Mouse (Mus musculus): ENCODE measurements around the gene Frat2.
A peak's percentile ranks its signal among the peaks of the same experiment; 100 is the strongest.
"Not testable (repeated sequence)": the region's sequence is repeated elsewhere in the genome, so short reads cannot be mapped to it uniquely, and the experiment has no call there.

The Frat2 gene

DNA sequence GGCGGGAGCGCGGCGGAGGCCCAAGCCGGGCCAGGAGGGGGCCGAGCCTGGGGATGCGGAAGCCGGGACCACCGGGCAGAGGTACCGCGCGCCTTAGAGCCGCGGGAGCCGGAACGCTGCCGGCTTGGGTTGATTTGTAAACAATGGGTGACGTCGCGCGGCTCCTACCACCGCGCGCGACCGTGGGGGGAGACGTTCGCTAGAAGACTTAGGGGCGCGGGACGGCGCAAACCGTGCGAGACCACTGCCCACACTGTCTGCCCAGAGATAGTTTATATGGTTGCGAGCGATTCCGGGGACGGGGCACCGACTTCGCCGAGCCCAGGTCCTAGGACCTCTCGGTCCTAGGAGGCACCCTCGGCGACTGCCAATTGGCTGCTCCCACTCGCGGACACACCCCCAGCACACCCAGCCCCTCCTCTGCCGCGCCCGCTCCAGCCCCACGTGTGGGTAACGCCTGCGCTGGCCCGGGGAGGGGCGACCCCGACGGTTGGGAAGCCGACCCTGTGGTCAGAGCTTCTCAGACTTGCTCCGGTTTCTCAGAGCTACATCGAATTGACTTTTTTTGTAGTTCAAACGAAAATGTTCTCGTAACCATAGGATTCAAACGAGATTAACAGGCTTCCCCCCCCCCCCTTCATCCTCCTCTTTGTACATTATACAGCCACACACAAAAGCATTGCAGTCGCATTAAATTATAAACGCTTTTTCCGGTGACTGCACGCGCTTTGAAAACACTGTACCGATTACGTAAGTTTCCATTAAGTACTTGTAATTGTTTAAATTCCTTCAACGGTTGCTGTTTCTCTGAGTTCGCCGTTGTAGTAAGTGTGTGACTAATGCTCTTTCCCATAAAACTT, at the start of gene Frat2:
Gene Frat2 (minus strand): TSS at position 141 of the 860 bp plus-strand sequence.
- DNase-seq, result peak; percentile 91 to 94

DNA sequence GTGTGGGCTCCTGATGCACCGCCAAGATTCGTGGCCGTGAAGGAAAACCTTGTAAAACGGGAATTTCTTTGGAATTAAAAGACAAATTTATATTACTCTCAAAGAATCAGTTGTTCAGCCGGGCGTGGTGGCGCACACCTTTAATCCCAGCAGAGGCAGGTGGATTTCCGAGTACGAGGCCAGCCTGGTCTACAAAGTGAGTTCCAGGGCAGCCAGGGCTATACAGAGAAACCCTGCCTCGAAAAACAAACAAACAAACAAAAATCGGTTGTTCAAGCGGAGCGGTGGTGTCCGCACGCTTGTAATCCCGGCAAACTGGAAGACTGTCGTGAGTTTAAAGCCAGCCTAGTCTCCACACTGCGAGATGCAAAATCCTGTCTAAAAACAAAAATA, 48.4 kb upstream of the Frat2 start:
- no peak for DNase-seq

DNA sequence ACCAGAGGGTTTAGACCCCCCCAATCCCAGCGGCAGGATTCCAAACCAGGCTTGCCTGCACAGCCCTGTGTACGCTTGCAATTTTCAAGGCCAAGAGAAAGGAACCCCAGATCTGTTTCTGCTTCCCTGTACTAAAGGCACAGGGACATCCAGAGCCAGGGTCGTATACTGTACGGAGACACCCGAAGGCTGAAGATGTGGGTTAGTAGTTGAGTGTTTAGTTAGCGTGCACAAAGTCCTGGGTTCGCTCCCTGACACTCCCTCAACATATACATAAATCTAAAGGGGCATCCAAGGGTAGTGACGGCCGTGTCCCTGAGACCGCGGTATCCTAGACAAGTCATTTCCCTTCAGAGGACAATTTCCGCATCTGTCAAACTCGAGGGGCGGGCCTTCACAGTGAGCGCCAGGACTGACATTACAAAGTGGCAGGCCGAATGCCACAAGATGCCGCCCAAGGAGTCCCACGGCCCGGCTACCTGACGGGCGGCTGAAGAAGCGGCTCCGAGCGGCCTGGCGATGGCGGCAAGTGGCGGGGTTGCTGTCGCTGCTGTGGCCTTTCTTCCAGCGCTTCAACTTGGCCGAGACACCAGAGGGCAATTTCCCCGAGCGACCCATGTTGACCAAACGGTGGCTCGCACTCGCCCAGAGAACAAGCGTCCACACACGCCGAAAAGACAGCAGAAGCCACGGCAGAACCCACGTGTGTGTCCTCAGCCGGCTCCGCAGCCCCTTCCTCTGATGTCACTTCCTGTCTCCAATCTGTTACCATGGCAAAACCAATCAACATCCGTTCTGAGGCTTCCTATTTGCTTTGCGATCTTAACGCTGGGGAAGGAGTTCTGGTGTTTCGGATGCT, 47.8 kb upstream of the Frat2 start, which contains the start of gene Rrp12:
Gene Rrp12 (minus strand): TSS at position 714 of the 859 bp plus-strand sequence.
- peak; percentile 79 to 86 for DNase-seq

DNA sequence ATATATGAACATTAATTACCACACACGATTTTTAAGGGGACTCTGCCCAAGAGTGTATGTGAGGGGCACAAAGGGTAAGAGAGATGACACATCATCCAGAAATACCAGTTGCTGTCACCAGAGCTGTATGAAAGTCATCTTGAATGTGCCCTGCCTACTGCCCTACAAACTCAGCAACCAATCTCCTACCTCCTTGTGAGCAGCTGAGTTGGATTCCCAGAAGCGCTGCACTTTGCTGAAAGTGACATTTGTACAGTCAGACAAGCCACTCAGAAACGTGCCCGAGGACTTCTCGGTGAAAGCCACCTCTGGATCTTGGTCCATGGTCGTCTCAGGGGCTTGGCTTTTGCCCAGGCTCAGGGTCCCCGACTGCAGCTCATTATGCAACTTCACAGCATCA, 47.0 kb upstream of the Frat2 start:
- no peak for DNase-seq

DNA sequence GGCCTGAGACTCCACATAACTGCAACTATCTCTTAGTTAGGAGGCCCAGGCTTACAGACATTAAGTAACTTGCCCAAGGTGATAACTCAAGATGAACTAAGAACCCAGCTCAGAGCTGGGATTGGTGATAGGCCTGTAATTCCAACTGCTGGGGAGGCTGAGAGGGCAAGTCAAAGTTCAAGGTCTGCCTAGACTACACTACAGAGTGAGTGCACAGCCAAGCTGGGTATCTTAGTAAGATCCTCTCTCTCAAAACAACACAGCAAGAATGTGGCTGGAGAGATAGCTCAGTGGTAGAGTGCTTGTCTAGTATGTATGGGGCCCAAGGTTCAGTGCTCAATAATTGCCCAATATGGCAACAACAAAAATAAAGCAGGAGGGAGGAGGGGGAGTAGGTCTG, 40.3 kb upstream of the Frat2 start:
- no peak for DNase-seq

DNA sequence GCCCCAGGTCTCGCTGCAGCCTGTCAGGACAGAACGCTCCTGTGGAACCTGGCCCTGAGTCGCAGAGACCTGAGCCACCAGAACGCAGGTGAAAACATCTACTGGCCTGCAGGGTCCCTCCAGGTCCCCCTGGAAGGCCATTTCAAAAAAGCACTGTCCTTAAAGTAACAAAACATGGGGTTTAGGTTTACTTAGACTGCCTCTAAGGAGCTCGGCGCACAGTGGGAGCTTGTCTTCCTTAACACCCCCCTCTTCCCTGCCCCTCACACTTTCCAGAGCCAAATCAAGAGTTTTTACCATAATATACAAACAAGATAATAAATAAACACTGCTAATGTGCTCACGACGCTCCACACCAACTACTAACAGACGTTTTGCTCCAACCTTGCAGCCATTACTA, 36.0 kb upstream of the Frat2 start:
- no peak for DNase-seq

DNA sequence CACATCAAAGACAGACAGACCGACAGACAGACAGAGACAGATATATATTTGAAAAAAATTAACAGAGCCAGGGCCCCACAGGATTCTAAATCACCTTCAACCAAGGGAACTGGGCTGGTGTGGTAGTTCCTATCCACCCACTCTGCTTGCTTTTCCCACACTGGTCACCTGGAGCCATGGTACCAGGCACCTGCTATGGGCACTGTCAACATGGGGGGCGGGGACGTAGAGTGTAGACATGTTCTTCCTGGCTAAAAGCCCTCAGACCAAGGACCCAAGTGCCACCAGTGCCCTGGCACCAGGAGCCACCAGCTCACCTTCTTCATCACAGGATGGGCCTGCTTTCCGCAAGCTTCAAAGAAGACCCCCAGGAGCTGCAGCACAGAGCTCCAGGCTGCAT, 33.9 kb upstream of the Frat2 start:
- no peak for DNase-seq

DNA sequence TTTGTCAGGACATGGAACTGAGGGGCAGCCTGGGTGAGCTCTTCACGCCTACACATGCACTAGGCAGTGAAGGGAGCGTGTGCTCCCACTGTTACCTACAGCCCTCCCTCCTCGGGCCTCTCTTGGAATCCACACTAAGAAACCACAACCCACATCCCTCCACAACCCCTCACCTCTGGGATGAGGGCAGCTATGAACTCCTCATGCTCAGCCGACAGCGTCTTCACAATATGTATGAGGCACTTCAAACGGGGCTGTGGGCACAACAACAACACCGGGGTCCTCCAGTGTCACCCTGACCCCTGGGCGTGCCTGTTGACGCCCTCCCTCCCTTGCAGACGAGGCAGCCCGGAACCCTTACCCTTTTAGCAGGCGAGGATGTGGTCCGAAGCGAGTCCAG, 26.4 kb upstream of the Frat2 start:
- no peak for DNase-seq

DNA sequence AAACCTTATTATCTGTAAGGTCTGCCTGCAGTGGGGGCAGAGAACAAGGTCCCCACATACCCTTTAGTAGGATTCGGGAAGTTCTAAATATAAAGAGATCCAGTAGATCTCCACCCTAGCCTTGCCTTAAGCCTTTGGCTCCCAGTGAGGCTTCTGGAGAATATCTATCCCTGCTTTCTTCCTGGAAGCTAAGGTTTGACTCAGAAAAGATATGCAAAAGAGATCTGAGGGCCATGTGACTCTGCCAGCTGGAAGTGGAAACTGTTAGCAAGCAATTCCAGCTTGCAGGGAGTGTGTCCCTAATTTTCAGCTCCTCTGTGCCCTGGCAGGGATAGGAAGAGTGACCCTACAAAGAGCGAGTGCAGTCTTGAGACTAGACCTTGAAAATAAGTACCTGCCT, 24.4 kb upstream of the Frat2 start:
- no peak for DNase-seq

DNA sequence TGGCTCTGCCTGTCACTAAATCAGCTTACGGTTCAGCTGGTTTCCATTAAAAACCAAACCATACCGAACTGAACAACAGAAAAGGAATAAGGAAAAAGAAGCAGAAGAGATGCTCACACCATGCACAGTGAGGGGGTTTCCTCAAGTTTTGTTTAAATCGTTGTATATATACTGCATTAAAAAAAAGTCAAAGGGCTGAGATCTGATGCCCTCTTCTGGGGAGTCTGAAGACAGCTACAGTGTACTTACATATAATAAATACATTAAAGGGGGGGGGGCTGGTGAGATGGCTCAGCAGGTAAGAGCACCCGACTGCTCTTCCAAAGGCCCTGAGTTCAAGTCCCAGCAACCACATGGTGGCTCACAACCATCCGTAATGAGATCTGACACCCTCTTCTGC, 22.0 kb upstream of the Frat2 start:
- not testable (repeated sequence) for DNase-seq

DNA sequence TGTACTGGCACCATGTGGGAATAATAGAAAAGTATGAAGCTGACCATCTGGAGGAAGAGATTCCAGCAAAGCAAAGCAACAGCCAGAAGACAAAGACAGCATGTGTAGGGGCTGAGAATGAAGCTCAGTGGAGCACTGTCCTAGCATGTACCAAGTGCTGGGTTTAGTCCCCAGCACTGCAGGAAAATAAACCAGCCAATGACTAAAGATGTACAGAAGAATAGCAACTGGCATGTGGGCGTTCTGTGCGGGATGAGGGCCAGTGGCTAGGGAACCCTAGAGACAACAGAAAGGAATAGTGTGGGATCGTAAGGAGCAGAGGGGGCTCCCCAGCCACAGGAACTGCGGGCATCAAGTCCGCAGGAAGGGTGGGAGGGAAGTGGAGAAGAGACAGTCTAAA, 21.4 kb upstream of the Frat2 start:
- no peak for DNase-seq

DNA sequence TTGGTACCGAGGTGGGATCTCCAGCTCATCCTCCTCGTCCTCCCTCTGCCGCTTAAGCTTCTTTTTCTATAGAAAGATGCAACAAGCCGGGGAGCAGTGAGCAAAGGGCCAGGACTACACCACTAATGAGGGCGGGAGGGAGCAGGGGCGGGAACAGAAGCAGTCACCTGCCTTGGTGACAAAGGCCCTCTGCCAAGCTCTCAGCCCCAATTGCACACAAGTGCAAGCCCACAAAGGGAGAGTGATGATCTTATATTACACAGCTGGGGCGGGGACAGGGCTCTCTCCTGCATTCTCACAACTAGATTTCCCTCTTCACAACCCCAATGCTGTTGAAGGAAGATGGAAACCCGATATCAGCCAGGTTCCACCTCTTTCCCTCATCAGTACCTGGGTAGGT, 18.8 kb upstream of the Frat2 start:
- no peak for DNase-seq

DNA sequence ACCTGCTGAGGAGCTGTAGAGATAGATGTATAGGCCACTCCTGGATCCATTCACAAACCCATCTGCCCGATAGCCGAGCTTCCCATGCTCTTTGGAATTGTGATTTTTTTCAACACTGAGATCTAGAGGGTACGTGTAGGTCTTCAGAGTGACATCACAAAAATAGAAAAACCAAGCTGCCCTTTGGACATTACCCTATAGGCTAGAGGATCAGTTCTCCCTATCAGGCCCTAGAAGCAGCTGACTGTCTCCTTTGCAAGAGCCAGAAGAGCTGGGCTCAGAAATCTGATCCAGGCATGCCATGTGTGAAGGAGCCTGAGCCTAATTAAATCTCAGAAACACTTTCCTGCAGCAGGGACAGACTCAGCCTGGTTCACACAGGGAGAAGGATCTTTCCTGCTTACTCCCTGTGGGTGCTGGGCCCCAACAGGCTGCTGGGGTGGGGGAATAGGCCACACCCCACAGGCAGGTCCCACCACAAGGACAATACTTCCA, 9.9 kb upstream of the Frat2 start:
- no peak for DNase-seq

DNA sequence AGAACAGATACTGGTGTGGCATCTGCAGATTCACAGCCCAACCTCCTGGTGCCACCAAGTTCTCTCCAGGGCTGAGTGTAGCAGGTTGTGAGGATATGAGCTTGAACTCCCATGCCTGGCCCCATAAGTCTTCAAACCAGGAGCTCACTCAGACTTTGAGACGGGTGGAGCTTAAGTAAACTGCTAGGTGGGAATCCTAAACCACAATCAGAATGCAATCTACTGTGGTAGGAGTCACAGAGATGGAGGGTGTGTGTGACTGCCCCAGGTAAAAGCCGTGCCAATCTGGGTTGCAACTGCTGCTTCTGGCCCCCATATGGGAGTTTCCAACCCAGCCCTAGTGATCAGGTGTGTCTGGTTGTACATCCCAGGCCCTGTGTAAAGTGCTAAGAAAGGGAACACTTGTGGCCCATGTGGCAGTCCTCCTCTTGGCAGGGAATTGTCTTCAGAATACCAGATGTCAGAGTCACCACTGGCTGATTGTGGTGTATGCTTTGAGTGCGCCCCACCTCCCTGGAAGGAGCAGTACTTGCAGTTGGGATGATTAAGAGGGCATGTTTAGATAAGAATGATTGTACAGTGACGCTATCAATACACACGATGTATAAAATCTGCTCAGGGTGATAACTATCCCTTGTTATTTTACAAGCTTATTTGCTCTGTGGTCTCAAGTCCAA, 9.3 kb upstream of the Frat2 start:
- no peak for DNase-seq

DNA sequence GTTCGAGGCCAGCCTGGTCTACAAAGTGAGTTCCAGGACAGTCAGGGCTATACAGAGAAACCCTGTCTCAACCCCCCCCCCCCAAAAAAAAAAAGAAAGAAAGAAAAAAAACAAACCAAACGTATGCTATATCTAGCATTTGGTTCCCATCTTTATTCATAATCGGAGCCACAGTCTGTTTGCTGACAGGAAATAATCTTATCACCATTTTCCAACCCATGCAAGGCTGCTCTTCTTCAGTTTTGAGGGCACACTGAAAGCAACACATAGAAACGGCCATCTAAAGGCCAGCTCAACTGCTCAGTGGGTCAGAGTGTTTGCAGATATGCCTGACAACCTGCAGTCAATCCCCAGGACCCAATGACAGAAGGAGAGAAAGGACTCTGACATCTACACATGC, 4.5 kb upstream of the Frat2 start:
- DNase-seq, result no peak

DNA sequence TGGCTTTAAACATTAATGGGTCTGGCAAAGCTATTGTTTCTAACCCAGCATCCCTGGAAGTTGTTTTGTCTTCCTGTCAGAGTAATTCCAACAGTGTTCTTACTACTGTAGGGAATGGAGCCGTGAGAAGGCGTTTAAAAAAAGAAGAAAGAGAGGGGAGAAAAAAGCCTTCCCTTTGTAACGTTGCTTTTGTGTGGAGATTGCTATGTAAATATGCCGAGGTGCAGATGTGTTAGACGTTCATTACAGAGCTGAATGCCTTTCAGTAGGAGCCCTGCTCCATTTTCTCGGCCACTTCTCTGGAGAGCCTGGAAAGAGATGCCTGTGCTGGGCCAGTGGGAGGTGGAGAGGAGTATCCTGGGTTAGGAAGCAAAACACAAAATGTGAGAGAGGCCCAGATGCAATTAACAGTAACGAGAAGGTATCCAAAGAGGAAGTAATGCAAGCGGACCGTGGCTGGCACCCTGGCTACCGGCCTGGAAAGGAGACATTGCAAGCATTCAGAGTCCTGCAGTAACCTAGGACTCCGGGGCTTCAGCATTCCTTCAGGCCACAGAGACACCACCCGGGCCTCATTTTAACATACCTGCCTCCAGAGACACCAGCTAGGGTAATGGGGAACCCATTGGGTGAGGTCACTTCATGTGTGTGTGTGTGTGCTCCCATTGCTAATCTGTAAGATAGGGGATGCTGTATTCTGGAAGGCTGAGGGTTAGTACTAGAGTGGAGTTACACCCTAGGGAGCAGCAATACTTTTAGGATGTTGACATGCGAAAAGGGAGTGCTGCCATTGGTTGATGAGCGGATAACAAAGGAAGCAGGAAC, 3.0 kb upstream of the Frat2 start:
- DNase-seq, result no peak

DNA sequence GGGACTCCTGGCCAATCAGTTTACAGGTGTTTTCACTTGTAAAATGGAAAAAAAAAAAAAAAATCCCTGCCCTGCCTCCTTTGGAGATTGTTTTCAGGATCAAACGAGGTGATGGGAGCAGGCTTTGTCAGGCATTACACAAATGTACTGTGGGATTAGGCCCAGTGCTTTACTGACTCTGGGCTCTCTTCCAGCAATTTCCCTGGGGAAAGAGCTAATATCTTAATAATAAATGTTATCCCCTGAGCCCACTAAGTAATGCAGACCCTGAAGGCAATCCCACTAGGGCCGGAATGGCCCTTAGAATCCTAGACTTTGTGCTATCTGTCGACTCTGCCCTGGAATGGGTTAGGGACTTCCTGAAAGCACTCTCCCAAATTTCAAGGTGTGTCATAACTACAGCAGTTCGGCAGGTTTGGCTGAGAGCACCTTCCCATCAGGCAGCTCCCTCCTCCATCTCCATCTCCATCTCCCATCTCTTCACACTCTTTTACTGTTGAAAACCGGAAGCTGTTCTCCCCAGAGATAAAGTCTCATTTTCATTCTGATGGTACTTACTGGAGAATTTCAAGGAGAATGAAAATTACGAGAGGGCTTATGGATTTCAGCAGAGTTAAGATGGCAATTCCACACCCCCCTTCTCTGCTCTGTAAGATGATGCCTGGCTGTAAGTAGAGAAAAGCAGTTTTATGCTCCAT, 2.2 kb upstream of the Frat2 start:
- no peak for DNase-seq

DNA sequence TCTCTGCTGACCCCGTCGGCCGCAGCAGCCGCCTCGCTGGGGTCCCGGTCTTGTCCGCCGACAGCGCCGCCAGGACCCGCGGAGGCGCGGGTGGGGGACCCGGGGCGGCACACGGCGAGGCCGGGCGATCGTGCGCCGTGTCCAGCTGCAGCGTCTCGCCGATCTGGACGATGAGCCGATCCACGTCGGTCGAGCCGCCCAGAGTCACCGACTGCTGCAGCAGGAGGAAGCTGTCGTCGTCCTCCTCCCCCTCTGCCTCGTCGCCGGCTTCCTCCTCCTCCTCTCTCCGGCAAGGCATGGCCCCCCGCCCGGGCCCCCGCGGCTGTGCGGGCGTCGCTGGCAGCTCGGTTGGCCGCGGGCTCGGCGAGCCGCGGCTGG, 329 bp downstream of the Frat2 start:
- not testable (repeated sequence) for DNase-seq

DNA sequence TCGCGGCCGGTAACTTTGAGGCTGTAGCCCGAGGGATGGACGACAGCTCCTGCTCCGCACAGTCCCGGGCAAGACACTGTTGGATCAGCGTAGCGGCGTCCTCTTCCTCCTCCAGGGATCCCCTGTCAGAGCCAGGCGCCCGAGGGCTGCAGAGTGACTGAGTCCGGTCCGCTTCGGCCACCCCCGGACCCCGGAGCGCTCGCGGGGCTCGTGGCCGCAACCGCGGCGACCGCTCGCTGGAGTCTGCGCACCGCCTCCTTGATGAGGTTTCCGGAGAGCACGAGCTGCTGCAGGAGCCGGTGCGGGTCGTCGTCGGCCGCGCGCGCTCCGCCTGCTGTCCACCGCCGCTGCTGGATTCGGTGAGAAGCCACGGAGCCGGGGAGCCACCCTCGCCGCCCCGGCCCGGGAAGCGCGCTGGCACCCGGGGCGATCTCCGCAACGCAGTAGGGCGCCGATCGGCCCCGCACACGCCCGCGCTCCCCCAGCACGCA, 796 bp downstream of the Frat2 start:
- peak; percentile 62 to 67 for DNase-seq

DNA sequence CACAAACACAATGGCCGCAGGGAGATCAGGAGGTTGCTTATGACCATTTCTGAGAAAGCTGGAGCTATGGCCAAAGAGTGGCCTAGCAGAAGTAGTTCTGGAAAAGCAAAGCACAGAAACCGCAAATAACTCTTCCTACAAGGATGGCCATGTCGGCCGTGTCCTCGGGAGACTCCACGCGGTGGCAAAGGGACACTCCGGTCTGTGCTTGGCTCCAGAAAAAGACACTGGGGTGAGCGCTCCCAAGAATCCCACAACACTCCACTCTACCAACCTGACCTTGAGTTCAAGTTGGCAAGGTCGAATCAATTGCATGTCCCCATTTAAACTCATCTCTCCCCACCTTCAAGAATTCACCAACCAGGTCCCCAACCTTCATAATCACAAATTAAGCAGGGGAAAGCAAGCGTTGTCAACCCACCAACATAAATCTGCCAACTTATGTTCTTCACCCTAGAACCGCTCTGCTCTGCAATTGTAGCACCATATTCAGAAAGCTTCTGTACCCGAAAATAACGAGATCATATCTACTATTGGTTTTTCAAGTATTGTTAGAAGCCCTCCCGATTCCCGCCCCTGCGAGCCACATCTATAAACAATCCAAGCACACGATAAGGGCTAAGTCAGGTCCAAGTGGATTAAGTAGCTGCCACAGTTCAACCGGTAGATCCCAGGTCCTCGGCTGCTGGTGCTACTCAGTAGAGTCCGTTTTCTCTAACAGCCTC, 1.4 kb downstream of the Frat2 start:
- peak; percentile 25 to 38 for DNase-seq

DNA sequence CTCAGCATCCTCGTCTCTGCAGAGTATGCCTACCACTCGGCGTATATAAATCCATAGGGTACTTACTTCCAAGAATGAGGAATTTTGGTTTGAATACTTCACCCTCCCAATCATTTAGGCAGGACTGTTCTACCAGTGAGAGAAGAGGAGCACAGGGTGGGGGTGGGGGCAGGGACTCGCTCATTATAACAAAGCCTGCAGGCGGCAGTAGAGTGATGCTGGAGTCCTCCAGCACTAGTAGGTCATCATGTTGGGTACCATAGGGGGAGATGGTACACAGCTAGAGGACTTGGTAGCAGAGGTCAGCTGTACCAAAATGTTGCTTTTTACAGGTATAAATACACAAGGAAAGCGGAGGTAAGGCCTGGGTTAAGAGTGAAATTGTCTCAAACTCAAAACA, 3.6 kb downstream of the Frat2 start:
- no peak for DNase-seq

All from lung, postnatal 4 days (tissue).